Mouse (Mus musculus) thymus, adult 2 months (tissue): ENCODE results near the gene Pepd.

Experiments used
- CTCF ChIP-seq: fragments of 200-500 bp; IDR thresholded peaks from 2 replicates; pipeline ENCODE4 v1.5.1; 2012; ENCODE audit warnings: mild to moderate bottlenecking, control low read depth, low read length, moderate library complexity, borderline replicate concordance; ENCODE audit not compliant: control insufficient read depth, poor library complexity, insufficient read depth; ENCODE audit errors: extremely low read depth
- POLR2A ChIP-seq: fragments of 200-500 bp; IDR thresholded peaks from 2 replicates; pipeline ENCODE4 v1.6.1; 2012; ENCODE audit warnings: mild to moderate bottlenecking, low read length, control low read depth, moderate library complexity; ENCODE audit not compliant: control insufficient read depth, poor library complexity, insufficient read depth; ENCODE audit errors: extremely low read depth

DNA sequence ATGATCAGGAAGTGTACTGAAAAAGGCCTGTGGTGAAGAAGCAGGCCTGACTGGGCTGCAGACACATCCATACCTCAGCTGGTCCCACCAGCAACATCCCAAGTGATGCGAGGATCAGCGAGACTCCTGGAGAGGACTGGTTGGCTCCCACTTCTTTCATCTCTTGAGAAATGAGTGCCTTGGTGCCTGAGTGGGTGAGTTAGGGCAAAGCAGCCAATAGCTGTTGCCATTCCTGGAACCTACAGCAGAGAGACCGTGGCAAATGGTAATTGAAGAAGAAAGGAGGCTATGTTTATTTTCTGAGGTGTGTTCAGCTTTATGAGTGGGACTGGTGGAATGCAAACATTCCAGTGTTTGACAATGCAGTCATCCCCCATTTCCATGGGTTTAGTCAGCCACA lies 55.2 kb downstream of the Pepd start:
- TF ChIP-seq CTCF = no peak
- TF ChIP-seq POLR2A = no peak
